Mouse (Mus musculus) CH12.LX (cell line): Measurements from ENCODE around the gene Clec2h. TPM values are rescaled to one million over a fixed set of nuclear protein-coding genes. Genes with fewer than 3 reads are reported as not detected.

Experiments
- DNase-seq: peaks from one replicate; pipeline ENCODE4 v3.0.0-alpha.2; 2013; ENCODE audit errors: extremely low read depth
- H3K27ac ChIP-seq: 2 replicates; pipeline ENCODE4 v1.5.1; 2012; ENCODE audit warnings: low read depth, mild to moderate bottlenecking, control low read depth, moderate library complexity; ENCODE audit not compliant: insufficient read depth
- H3K27me3 ChIP-seq: replicated peaks from 2 replicates; pipeline ENCODE3; 2012; ENCODE audit warnings: inconsistent platforms
- H3K36me3 ChIP-seq, 2 experiments: replicated peaks in 1 of 2; 2 replicates each; pipeline versions ENCODE3 to v1.6.1; 2012; ENCODE audit warnings: inconsistent platforms in 1 of 2, low read length in 1 of 2, mild to moderate bottlenecking in 1 of 2, mixed read lengths in 1 of 2, moderate library complexity in 1 of 2; ENCODE audit not compliant: control insufficient read depth in 1 of 2, insufficient read depth in 1 of 2
- H3K4me1 ChIP-seq, 2 experiments: 2 replicates each; pipeline ENCODE4 v1.6.1; 2012; ENCODE audit warnings: inconsistent platforms in 1 of 2, moderate library complexity in 1 of 2; ENCODE audit not compliant: insufficient read depth in 2 of 2, control insufficient read depth in 1 of 2
- H3K4me2 ChIP-seq: 2 replicates; pipeline ENCODE4 v1.6.1; 2012; ENCODE audit warnings: low read depth, mild to moderate bottlenecking, control low read depth; ENCODE audit not compliant: poor library complexity, insufficient read depth, severe bottlenecking
- H3K4me3 ChIP-seq, 3 experiments: fragments of 150-350 bp in 1 of 3; sonication (generic) in 1 of 3; replicated peaks in 1 of 3; 2 replicates each; pipeline versions ENCODE3 to v1.5.1; 2011 to 2012; ENCODE audit warnings: low read depth in 2 of 3, low read length in 2 of 3, mild to moderate bottlenecking in 2 of 3, moderate library complexity in 2 of 3, control low read depth in 1 of 3, improper control_type of control experiment in 1 of 3, inconsistent platforms in 1 of 3, mixed read lengths in 1 of 3; ENCODE audit not compliant: poor library complexity in 1 of 3
- H3K79me2 ChIP-seq: replicated peaks from 2 replicates; pipeline ENCODE4 v1.6.1; 2012; ENCODE audit warnings: mild to moderate bottlenecking, moderate library complexity; ENCODE audit not compliant: control insufficient read depth, poor library complexity, insufficient read depth, severe bottlenecking; ENCODE audit errors: extremely low read depth
- H3K9ac ChIP-seq: 2 replicates; pipeline ENCODE4 v1.6.1; 2012; ENCODE audit warnings: low read depth, mild to moderate bottlenecking, control low read depth, moderate library complexity; ENCODE audit not compliant: insufficient read depth
- H3K9me3 ChIP-seq: replicated peaks from 2 replicates; pipeline ENCODE3; 2012; ENCODE audit warnings: low read length, inconsistent platforms, mixed read lengths
- CHD1 ChIP-seq: IDR thresholded peaks from 2 replicates; pipeline ENCODE4 v1.6.1; 2012; ENCODE audit warnings: low read depth, low read length, improper control_type of control experiment, inconsistent platforms
- E2F4 ChIP-seq: IDR thresholded peaks from 2 replicates; pipeline ENCODE4 v1.6.1; 2011; ENCODE audit warnings: low read depth, low read length, improper control_type of control experiment; ENCODE audit not compliant: insufficient replicate concordance
- ELF1 ChIP-seq: IDR thresholded peaks from 2 replicates; pipeline ENCODE4 v1.6.1; 2014; ENCODE audit warnings: low read depth, mild to moderate bottlenecking, inconsistent platforms, low read length, improper control_type of control experiment
- EP300 ChIP-seq: IDR thresholded peaks from 2 replicates; pipeline ENCODE4 v1.6.1; 2011; ENCODE audit warnings: low read length, improper control_type of control experiment
- HCFC1 ChIP-seq: IDR thresholded peaks from 2 replicates; pipeline ENCODE4 v1.6.1; 2012; ENCODE audit warnings: low read depth, mild to moderate bottlenecking, inconsistent platforms, low read length, improper control_type of control experiment
- JUN ChIP-seq: IDR thresholded peaks from 2 replicates; pipeline ENCODE4 v1.6.1; 2011; ENCODE audit warnings: low read depth, mild to moderate bottlenecking, low read length, improper control_type of control experiment, moderate library complexity; ENCODE audit not compliant: insufficient read depth
- JUND ChIP-seq: conservative IDR thresholded peaks from 2 replicates; pipeline ENCODE4 v1.6.1; 2011; ENCODE audit warnings: low read depth, low read length, improper control_type of control experiment
- MAX ChIP-seq: IDR thresholded peaks from 2 replicates; pipeline ENCODE4 v1.6.1; 2011; ENCODE audit warnings: low read length, improper control_type of control experiment
- MEF2A ChIP-seq: IDR thresholded peaks from 2 replicates; pipeline ENCODE4 v1.6.1; 2014; ENCODE audit warnings: low read depth, mild to moderate bottlenecking, inconsistent platforms, low read length, improper control_type of control experiment, borderline replicate concordance
- PAX5 ChIP-seq: IDR thresholded peaks from 2 replicates; pipeline ENCODE4 v1.6.1; 2012; ENCODE audit warnings: low read length, inconsistent platforms, mixed read lengths
- RAD21 ChIP-seq: IDR thresholded peaks from 2 replicates; pipeline ENCODE4 v1.6.1; 2011; ENCODE audit warnings: low read depth, mild to moderate bottlenecking, low read length, improper control_type of control experiment, moderate library complexity
- SIN3A ChIP-seq: IDR thresholded peaks from 2 replicates; pipeline ENCODE4 v1.6.1; 2012; ENCODE audit warnings: low read length, improper control_type of control experiment, inconsistent platforms
- SMC3 ChIP-seq: IDR thresholded peaks from 2 replicates; pipeline ENCODE4 v1.6.1; 2011; ENCODE audit warnings: low read depth, low read length, improper control_type of control experiment
- TBP ChIP-seq: conservative IDR thresholded peaks from 2 replicates; pipeline ENCODE4 v1.6.1; 2011; ENCODE audit warnings: low read depth, low read length, improper control_type of control experiment
- TCF12 ChIP-seq: IDR thresholded peaks from 2 replicates; pipeline ENCODE4 v1.6.1; 2014; ENCODE audit warnings: low read depth, mild to moderate bottlenecking, inconsistent platforms, low read length, improper control_type of control experiment
- UBTF ChIP-seq: IDR thresholded peaks from 2 replicates; pipeline ENCODE4 v1.6.1; 2012; ENCODE audit warnings: low read depth, mild to moderate bottlenecking, inconsistent platforms, low read length, improper control_type of control experiment, moderate library complexity
- USF2 ChIP-seq: conservative IDR thresholded peaks from 2 replicates; pipeline ENCODE4 v1.6.1; 2011; ENCODE audit warnings: low read depth, low read length, improper control_type of control experiment
- ZC3H11A ChIP-seq: IDR thresholded peaks from 2 replicates; pipeline ENCODE4 v1.6.1; 2012; ENCODE audit warnings: low read depth, mild to moderate bottlenecking, inconsistent platforms, low read length, improper control_type of control experiment
- ZKSCAN1 ChIP-seq: IDR thresholded peaks from 2 replicates; pipeline ENCODE4 v1.6.1; 2012; ENCODE audit warnings: low read depth, inconsistent platforms, low read length, improper control_type of control experiment, borderline replicate concordance
- ZMIZ1 ChIP-seq: IDR thresholded peaks from 2 replicates; pipeline ENCODE4 v1.6.1; 2012; ENCODE audit warnings: low read depth, mild to moderate bottlenecking, inconsistent platforms, low read length, improper control_type of control experiment
- dilution Hi-C: fragments of 300-500 bp; cut with MboI; formaldehyde crosslinking; loops from 2 replicates; pipeline ENCODE4 v1.14.3; 2020; ENCODE audit warnings: low sequenced_read_pairs; ENCODE audit not compliant: extremely low pct_unique_long_range_greater_than_20kb, extremely low pct_ligation_motif_present
- in situ Hi-C: fragments of 300-500 bp; cut with MboI; formaldehyde crosslinking; loops from 3 replicates; pipeline ENCODE4 v1.14.3; 2019; ENCODE audit warnings: low sequenced_read_pairs, low pct_ligation_motif_present, low pct_unique_long_range_greater_than_20kb, mixed read lengths
- polyA plus RNA-seq: library from polyadenylated mRNA; unstranded; fragments of >175 nt; gene quantifications from 2 replicates; pipeline ENCODE4 v1.2.1, GENCODE M21; 2012; ENCODE audit warnings: low read depth; ENCODE audit not compliant: insufficient read length
- total RNA-seq, 2 experiments: library from RNA; depleted of rRNA; stranded (reverse); fragments of 300-350 nt in 1 of 2; fragments of >200 nt in 1 of 2; gene quantifications; 2 replicates each; pipeline ENCODE4 v1.2.3; 2012 to 2014

Gene Clec2h
- total and polyA plus RNA-seq, 3 experiments, result not detected

DNA sequence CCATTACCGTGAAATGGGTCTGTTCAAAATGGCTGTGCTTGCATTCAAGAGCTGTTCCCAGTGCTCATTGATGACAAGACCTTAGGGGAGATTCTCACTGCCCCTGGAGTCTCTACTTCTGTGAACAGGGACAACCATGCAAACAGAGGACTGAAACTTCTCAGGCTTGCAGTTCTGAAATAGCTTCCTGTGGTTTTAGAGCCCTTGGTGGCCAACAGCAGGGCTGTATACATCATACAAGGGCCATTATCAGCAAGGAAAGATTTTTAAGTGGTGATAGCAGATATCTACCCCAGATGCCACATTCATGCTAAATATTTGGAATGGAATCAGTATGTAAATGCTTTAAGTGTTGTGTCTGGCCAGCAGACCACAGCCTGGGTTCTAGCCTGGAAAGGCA is 9.2 kb upstream of the Clec2h start:
- no peaks in the 10 kb centered on the region for H3K36me3 ChIP-seq
- peaks cover 0 to 14% of the 10 kb centered on the region in 2 experiments; a peak in 2 of 4 replicates for H3K4me1 ChIP-seq
- no peaks in the 10 kb centered on the region for H3K27me3 ChIP-seq
- H3K4me3 ChIP-seq, result no peak overlapping the region
- no peaks in the 10 kb centered on the region for H3K9me3 ChIP-seq
- TF ChIP-seq PAX5 (no peak), ELF1 (no peak), RAD21 (no peak), HCFC1 (no peak), TCF12 (no peak), ZC3H11A (no peak), SIN3A (no peak), JUN (no peak), CHD1 (no peak), ZMIZ1 (no peak), TBP (no peak), MEF2A (no peak), E2F4 (no peak), EP300 (no peak), JUND (no peak)
- no peak overlapping the region for H3K4me2 ChIP-seq
- no peak overlapping the region for H3K27ac ChIP-seq
- no peak for DNase-seq
- dilution Hi-C loops, result no loop called here
- in situ Hi-C loops, result no loop called here
- no peak overlapping the region for H3K9ac ChIP-seq
- H3K79me2 ChIP-seq, result no peaks in the 10 kb centered on the region

DNA sequence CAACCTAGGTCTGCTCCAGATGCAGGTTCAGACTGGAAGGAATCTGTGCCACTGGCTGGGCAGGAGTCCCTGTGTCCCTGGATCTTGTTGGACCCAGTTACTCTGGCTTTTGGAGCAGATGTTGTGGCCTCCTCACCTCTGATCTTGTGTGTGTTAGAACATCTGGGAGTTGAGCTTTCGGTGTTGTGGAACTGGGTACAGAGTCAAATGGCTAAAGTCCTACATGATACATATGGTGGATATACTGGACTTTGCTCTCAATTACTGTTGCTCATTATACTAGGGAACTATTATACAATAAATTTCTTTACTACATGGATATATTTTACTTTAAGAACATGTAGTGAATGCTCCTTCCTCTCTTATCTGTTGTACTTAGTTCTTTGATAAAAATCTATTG is 936 bp upstream of the Clec2h start:
- no peak for DNase-seq
- H3K4me1 ChIP-seq, result 0 out of 4 replicates have a peak, but pooled peaks cover 2 to 5% of the 10 kb centered on the region in 2 experiments
- no peak overlapping the region for H3K27ac ChIP-seq
- H3K4me3 ChIP-seq, result no peak overlapping the region
- no peaks in the 10 kb centered on the region for H3K36me3 ChIP-seq
- dilution Hi-C loops, result no loop called here
- in situ Hi-C loops, result no loop called here
- no peak overlapping the region for H3K4me2 ChIP-seq
- no peaks in the 10 kb centered on the region for H3K79me2 ChIP-seq
- no peak overlapping the region for H3K9ac ChIP-seq
- H3K9me3 ChIP-seq, result no peaks in the 10 kb centered on the region
- no peaks in the 10 kb centered on the region for H3K27me3 ChIP-seq
- TF ChIP-seq MEF2A, result no peak

DNA sequence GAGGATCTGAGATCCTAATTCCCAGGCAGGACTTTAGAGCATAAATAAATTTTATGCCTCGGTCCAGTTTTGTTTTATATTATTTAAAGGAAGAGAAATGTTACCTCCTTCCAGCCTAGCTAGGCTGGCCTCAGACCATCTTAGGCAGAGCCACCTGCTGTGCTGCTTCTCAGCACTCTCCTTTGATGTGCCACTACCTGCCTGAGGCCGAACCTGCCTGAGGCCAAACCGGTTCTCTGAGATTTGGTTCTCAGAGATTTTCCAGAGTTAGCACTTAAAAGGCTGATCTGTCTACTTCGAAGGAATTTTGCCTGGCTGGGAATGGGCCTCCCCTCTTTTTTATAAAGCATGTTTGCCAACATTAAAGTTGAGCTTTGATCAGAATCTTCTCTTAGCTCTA is 7.8 kb downstream of the Clec2h start:
- dilution Hi-C loops, result no loop called here
- Histone ChIP-seq H3K4me1 (no peaks in the 10 kb centered on the region), H3K27me3 (no peaks in the 10 kb centered on the region), H3K79me2 (no peaks in the 10 kb centered on the region), H3K36me3 (no peaks in the 10 kb centered on the region), H3K9me3 (no peaks in the 10 kb centered on the region), H3K4me2 (no peak overlapping the region), H3K9ac (no peak overlapping the region), H3K4me3 (no peak overlapping the region), H3K27ac (no peak overlapping the region)
- TF ChIP-seq UBTF, result no peak
- TF ChIP-seq RAD21, result no peak
- no peak for TF ChIP-seq USF2
- TF ChIP-seq HCFC1, result no peak
- no peak for TF ChIP-seq SMC3
- no peak for TF ChIP-seq JUN
- TF ChIP-seq MAX, result no peak
- TF ChIP-seq ZKSCAN1, result no peak
- in situ Hi-C loops, result no loop called here
- no peak for DNase-seq
